Mouse (Mus musculus) CH12.LX (cell line): ENCODE results near the gene Glra2.

ENCODE experiments used
- CTCF ChIP-seq, 2 experiments: IDR thresholded peaks in 1 of 2; conservative IDR thresholded peaks in 1 of 2; 2 replicates each; pipeline ENCODE4 v1.5.1; 2011 to 2012; ENCODE audit warnings: low read depth in 2 of 2, low read length in 2 of 2, improper control_type of control experiment in 1 of 2, inconsistent platforms in 1 of 2, mild to moderate bottlenecking in 1 of 2, moderate library complexity in 1 of 2
- E2F4 ChIP-seq: IDR thresholded peaks from 2 replicates; pipeline ENCODE4 v1.6.1; 2011; ENCODE audit warnings: low read depth, low read length, improper control_type of control experiment; ENCODE audit not compliant: insufficient replicate concordance
- EP300 ChIP-seq: IDR thresholded peaks from 2 replicates; pipeline ENCODE4 v1.6.1; 2011; ENCODE audit warnings: low read length, improper control_type of control experiment
- ETS1 ChIP-seq: conservative IDR thresholded peaks from 2 replicates; pipeline ENCODE4 v1.6.1; 2012; ENCODE audit warnings: low read depth, mild to moderate bottlenecking, inconsistent platforms, low read length, improper control_type of control experiment, moderate library complexity
- KAT2A ChIP-seq: IDR thresholded peaks from 2 replicates; pipeline ENCODE4 v1.6.1; 2012; ENCODE audit warnings: low read length, improper control_type of control experiment, inconsistent platforms; ENCODE audit not compliant: insufficient replicate concordance
- MAX ChIP-seq: IDR thresholded peaks from 2 replicates; pipeline ENCODE4 v1.6.1; 2011; ENCODE audit warnings: low read length, improper control_type of control experiment
- MYC ChIP-seq: IDR thresholded peaks from 2 replicates; pipeline ENCODE4 v1.6.1; 2011; ENCODE audit warnings: low read depth, mild to moderate bottlenecking, improper control_type of control experiment, low read length
- POLR2A ChIP-seq: IDR thresholded peaks from 2 replicates; pipeline ENCODE4 v1.6.1; 2011; ENCODE audit warnings: low read depth, mild to moderate bottlenecking, improper control_type of control experiment, low read length
- SMC3 ChIP-seq: IDR thresholded peaks from 2 replicates; pipeline ENCODE4 v1.6.1; 2011; ENCODE audit warnings: low read depth, low read length, improper control_type of control experiment
- TBP ChIP-seq: conservative IDR thresholded peaks from 2 replicates; pipeline ENCODE4 v1.6.1; 2011; ENCODE audit warnings: low read depth, low read length, improper control_type of control experiment
- ZC3H11A ChIP-seq: IDR thresholded peaks from 2 replicates; pipeline ENCODE4 v1.6.1; 2012; ENCODE audit warnings: low read depth, mild to moderate bottlenecking, inconsistent platforms, low read length, improper control_type of control experiment
- ZKSCAN1 ChIP-seq: IDR thresholded peaks from 2 replicates; pipeline ENCODE4 v1.6.1; 2012; ENCODE audit warnings: low read depth, inconsistent platforms, low read length, improper control_type of control experiment, borderline replicate concordance

DNA sequence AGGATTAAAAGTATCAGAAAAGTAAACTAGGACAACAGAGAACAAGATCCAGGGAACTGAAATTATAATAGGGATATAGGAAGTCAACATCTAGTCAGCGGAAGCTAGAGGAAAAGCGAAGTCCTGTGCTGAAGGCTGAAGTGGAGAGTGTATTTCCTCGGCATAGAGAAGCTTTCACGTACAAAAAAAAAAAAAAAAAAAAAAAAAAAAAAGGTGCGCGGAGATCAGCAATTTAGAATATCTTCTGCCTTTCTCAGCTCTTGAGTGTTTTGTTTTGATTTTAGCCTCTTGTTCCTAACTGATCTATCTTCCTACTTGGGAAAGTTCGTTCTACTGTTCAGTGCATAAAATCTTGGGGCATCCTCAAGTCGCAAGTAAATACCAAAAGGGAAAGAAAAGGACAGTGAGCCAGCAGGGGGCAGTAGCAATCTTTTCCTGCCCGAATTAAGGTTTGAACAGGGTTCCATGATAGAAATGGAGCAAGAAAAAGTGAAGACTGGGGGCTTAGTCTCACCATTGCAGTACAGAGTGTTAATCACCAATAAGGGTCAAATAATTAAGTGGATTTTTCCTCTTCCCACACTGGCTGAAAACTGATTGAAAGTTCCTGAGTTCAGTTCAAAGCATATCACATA lies 623 bp upstream of the Glra2 start:
- TF ChIP-seq ZC3H11A (no peak), MYC (no peak), CTCF (conservative IDR thresholded peaks at IDR 0.05 in 1 of 2, IDR thresholded peaks at IDR 0.05 in 1 of 2; ENCODE audit: low read depth in 2 of 2, low read length in 2 of 2) (peak in 1 of 2 experiments; percentile 7; a peak in 1 of 4 replicates), E2F4 (no peak), ETS1 (no peak), TBP (no peak), ZKSCAN1 (no peak), POLR2A (no peak), EP300 (no peak), MAX (no peak), SMC3 (no peak), KAT2A (no peak)
